Mouse (Mus musculus) MEL (cell line): ENCODE measurements around the gene Dlgap3. TPM values are rescaled to one million over a fixed set of nuclear protein-coding genes. Genes with fewer than 3 reads are reported as not detected.

Experiments
- DNase-seq: peaks from one replicate; pipeline ENCODE4 v3.0.0; 2011; ENCODE audit warnings: low read depth, low spot score
- H3K27ac ChIP-seq: 2 replicates; pipeline ENCODE4 v1.5.1; 2012; ENCODE audit warnings: low read depth, mild to moderate bottlenecking, control low read depth, low read length, moderate library complexity; ENCODE audit not compliant: control insufficient read depth
- H3K27me3 ChIP-seq, 2 experiments: fragments of 150-350 bp in 1 of 2; sonication (generic) in 1 of 2; 2 replicates each; pipeline ENCODE4 v1.6.1; 2012; ENCODE audit warnings: low read length in 2 of 2, mild to moderate bottlenecking in 2 of 2, improper control_type of control experiment in 1 of 2, moderate library complexity in 1 of 2; ENCODE audit not compliant: insufficient read depth in 2 of 2, control insufficient read depth in 1 of 2
- H3K36me3 ChIP-seq, 2 experiments: 2 replicates each; pipeline ENCODE4 v1.6.1; 2012 to 2014; ENCODE audit warnings: low read length in 2 of 2, improper control_type of control experiment in 1 of 2, inconsistent platforms in 1 of 2, mild to moderate bottlenecking in 1 of 2; ENCODE audit not compliant: insufficient read depth in 2 of 2, control insufficient read depth in 1 of 2
- H3K4me1 ChIP-seq, 2 experiments: fragments of 150-350 bp in 1 of 2; sonication (generic) in 1 of 2; 2 replicates each; pipeline ENCODE4 v1.6.1; 2012; ENCODE audit warnings: low read length in 2 of 2, improper control_type of control experiment in 1 of 2, mild to moderate bottlenecking in 1 of 2; ENCODE audit not compliant: insufficient read depth in 2 of 2, control insufficient read depth in 1 of 2
- H3K4me3 ChIP-seq, 2 experiments: fragments of 150-350 bp in 1 of 2; sonication (generic) in 1 of 2; 2 replicates each; pipeline ENCODE4 v1.5.1; 2012; ENCODE audit warnings: low read depth in 2 of 2, low read length in 2 of 2, mild to moderate bottlenecking in 2 of 2, moderate library complexity in 2 of 2, control low read depth in 1 of 2, improper control_type of control experiment in 1 of 2; ENCODE audit not compliant: control insufficient read depth in 1 of 2, insufficient read depth in 1 of 2
- H3K79me2 ChIP-seq: 2 replicates; pipeline ENCODE4 v1.6.1; 2012; ENCODE audit warnings: mild to moderate bottlenecking, low read length, moderate library complexity; ENCODE audit not compliant: control insufficient read depth, poor library complexity, insufficient read depth
- H3K9ac ChIP-seq: 2 replicates; pipeline ENCODE4 v1.6.1; 2012; ENCODE audit warnings: low read depth, mild to moderate bottlenecking, control low read depth, low read length, moderate library complexity; ENCODE audit not compliant: control insufficient read depth, poor library complexity, severe bottlenecking
- H3K9me3 ChIP-seq: fragments of 150-350 bp; sonication (generic); replicated peaks from 2 replicates; pipeline ENCODE4 v1.6.1; 2012; ENCODE audit warnings: mild to moderate bottlenecking, low read length, improper control_type of control experiment, moderate library complexity; ENCODE audit not compliant: insufficient read depth
- CHD1 ChIP-seq: IDR thresholded peaks from 2 replicates; pipeline ENCODE4 v1.6.1; 2012; ENCODE audit warnings: low read depth, mild to moderate bottlenecking, inconsistent platforms, low read length, improper control_type of control experiment
- CTCF ChIP-seq, 3 experiments: IDR thresholded peaks in 2 of 3; conservative IDR thresholded peaks in 1 of 3; 2 replicates each; pipeline ENCODE4 v1.5.1; 2011 to 2012; ENCODE audit warnings: low read length in 3 of 3, low read depth in 2 of 3, mild to moderate bottlenecking in 2 of 3, improper control_type of control experiment in 1 of 3, inconsistent platforms in 1 of 3, mixed read lengths in 1 of 3, moderate library complexity in 1 of 3; ENCODE audit not compliant: control insufficient read depth in 1 of 3, insufficient read depth in 1 of 3, poor library complexity in 1 of 3, severe bottlenecking in 1 of 3
- E2F4 ChIP-seq: IDR thresholded peaks from 2 replicates; pipeline ENCODE4 v1.6.1; 2011; ENCODE audit warnings: low read depth, low read length, improper control_type of control experiment, borderline replicate concordance
- EP300 ChIP-seq, 2 experiments: IDR thresholded peaks; 2 replicates each; pipeline ENCODE4 v1.6.1; 2011; ENCODE audit warnings: improper control_type of control experiment in 2 of 2, low read length in 2 of 2, low read depth in 1 of 2, mild to moderate bottlenecking in 1 of 2
- ETS1 ChIP-seq: IDR thresholded peaks from 2 replicates; pipeline ENCODE4 v1.6.1; 2012; ENCODE audit warnings: low read depth, mild to moderate bottlenecking, inconsistent platforms, low read length, improper control_type of control experiment, moderate library complexity
- JUND ChIP-seq: IDR thresholded peaks from 2 replicates; pipeline ENCODE4 v1.6.1; 2011; ENCODE audit warnings: low read depth, mild to moderate bottlenecking, improper control_type of control experiment, low read length
- MEF2A ChIP-seq: IDR thresholded peaks from 2 replicates; pipeline ENCODE4 v1.6.1; 2014; ENCODE audit warnings: low read depth, mild to moderate bottlenecking, inconsistent platforms, low read length, improper control_type of control experiment; ENCODE audit not compliant: poor library complexity, insufficient replicate concordance, severe bottlenecking; ENCODE audit errors: extremely low read depth
- MXI1 ChIP-seq: IDR thresholded peaks from 2 replicates; pipeline ENCODE4 v1.6.1; 2011; ENCODE audit warnings: mild to moderate bottlenecking, low read depth, low read length, improper control_type of control experiment
- MYC ChIP-seq: IDR thresholded peaks from 2 replicates; pipeline ENCODE4 v1.6.1; 2011; ENCODE audit warnings: low read depth, mild to moderate bottlenecking, low read length, improper control_type of control experiment, moderate library complexity
- NRF1 ChIP-seq: IDR thresholded peaks from 2 replicates; pipeline ENCODE4 v1.6.1; 2014; ENCODE audit warnings: low read depth, mild to moderate bottlenecking, inconsistent platforms, low read length, improper control_type of control experiment, moderate library complexity; ENCODE audit not compliant: poor library complexity, insufficient read depth, severe bottlenecking
- POLR2A ChIP-seq, 2 experiments: IDR thresholded peaks; 2 replicates each; pipeline ENCODE4 v1.6.1; 2011 to 2012; ENCODE audit warnings: low read length in 2 of 2, mild to moderate bottlenecking in 2 of 2, control low read depth in 1 of 2, improper control_type of control experiment in 1 of 2, low read depth in 1 of 2, moderate library complexity in 1 of 2; ENCODE audit not compliant: control insufficient read depth in 1 of 2, insufficient read depth in 1 of 2, poor library complexity in 1 of 2
- POLR2AphosphoS2 ChIP-seq: IDR thresholded peaks from 2 replicates; pipeline ENCODE4 v1.6.1; 2011; ENCODE audit warnings: low read length, improper control_type of control experiment
- POLR2AphosphoS5 ChIP-seq: IDR thresholded peaks from 2 replicates; pipeline ENCODE4 v1.6.1; 2012; ENCODE audit warnings: low read depth, borderline replicate concordance, mild to moderate bottlenecking, inconsistent platforms, low read length, moderate library complexity, mixed read lengths
- RAD21 ChIP-seq: IDR thresholded peaks from 2 replicates; pipeline ENCODE4 v1.6.1; 2011; ENCODE audit warnings: mild to moderate bottlenecking, low read depth, low read length, improper control_type of control experiment
- SIN3A ChIP-seq: IDR thresholded peaks from 2 replicates; pipeline ENCODE4 v1.6.1; 2012; ENCODE audit warnings: low read length, improper control_type of control experiment, inconsistent platforms
- UBTF ChIP-seq: IDR thresholded peaks from 2 replicates; pipeline ENCODE4 v1.6.1; 2012; ENCODE audit warnings: low read depth, mild to moderate bottlenecking, inconsistent platforms, low read length, improper control_type of control experiment, moderate library complexity, borderline replicate concordance; ENCODE audit not compliant: insufficient read depth
- ZKSCAN1 ChIP-seq: IDR thresholded peaks from 2 replicates; pipeline ENCODE4 v1.6.1; 2012; ENCODE audit warnings: low read depth, mild to moderate bottlenecking, inconsistent platforms, low read length, improper control_type of control experiment, moderate library complexity
- polyA plus RNA-seq, 2 experiments: library from polyadenylated mRNA; stranded (reverse) in 1 of 2; unstranded in 1 of 2; fragments of >175 nt in 1 of 2; fragments of >200 nt in 1 of 2; gene quantifications; 2 replicates each; pipeline versions ENCODE4 v1.2.1 to v1.2.4; 2012; ENCODE audit warnings: low replicate concordance in 2 of 2, low read depth in 1 of 2; ENCODE audit not compliant: insufficient read length in 2 of 2, insufficient read depth in 1 of 2, missing spikeins in 1 of 2
- total RNA-seq: library from RNA; depleted of rRNA; stranded (reverse); fragments of 300-350 nt; gene quantifications from 2 replicates; pipeline ENCODE4 v1.2.3, GENCODE M21; 2012

Gene Dlgap3
- total and polyA plus RNA-seq, 3 experiments, result not detected

DNA sequence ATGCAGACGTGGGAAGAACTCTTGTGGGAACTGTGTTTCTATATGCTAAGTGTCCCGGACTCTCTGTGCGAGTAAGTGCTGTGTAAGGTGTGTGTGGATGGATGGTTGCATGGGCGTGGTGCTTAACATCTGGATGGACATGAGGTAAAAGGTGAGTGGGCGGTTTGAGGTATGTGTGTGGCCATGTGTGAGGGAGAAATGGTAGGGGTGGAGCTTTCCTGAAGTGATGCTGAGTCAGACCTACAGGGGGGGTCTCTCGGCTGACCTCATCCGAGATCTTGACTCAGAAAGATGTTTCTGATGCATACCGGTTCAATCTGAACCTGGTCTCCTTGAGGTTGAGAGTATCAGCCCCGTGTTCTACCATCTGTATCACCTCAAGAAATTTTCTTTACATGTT, 12.0 kb downstream of the Dlgap3 start:
- no peak for DNase-seq
- Histone ChIP-seq H3K36me3 (no peaks in the 10 kb centered on the region), H3K4me1 (no peaks in the 10 kb centered on the region), H3K9me3 (no peaks in the 10 kb centered on the region), H3K27me3 (no peaks in the 10 kb centered on the region), H3K9ac (no peak overlapping the region), H3K27ac (no peak overlapping the region), H3K4me3 (no peak overlapping the region), H3K79me2 (no peaks in the 10 kb centered on the region)
- no peak for TF ChIP-seq JUND
- TF ChIP-seq SIN3A, result no peak
- no peak for TF ChIP-seq UBTF
- TF ChIP-seq EP300 (IDR thresholded peaks at IDR 0.05; ENCODE audit: low read depth in 1 of 2, low read length in 2 of 2), result no peak
- no peak for TF ChIP-seq NRF1
- no peak for TF ChIP-seq ZKSCAN1

DNA sequence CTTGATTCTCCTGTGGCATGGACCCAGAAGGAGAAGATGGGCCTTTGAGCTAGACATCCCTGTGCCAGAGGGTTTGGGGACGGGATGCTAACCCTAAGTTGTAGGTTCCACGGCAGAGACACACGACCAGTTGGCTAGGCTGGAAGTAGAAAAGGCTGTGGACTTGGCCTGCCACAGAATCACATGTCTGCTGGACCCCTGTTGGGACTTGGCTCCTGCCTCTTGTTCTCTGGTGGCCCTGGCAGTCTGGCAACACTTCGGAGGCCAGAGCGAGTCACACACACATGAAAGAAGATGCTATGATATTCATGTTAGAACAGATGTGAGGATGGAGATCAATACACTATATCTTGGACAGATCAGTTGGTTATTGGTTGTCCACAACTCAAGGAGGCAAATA, 14.9 kb downstream of the Dlgap3 start:
- Histone ChIP-seq H3K9me3 (no peaks in the 10 kb centered on the region), H3K4me1 (no peaks in the 10 kb centered on the region), H3K79me2 (no peaks in the 10 kb centered on the region), H3K36me3 (no peaks in the 10 kb centered on the region), H3K27me3 (no peaks in the 10 kb centered on the region), H3K9ac (no peak overlapping the region), H3K27ac (no peak overlapping the region), H3K4me3 (no peak overlapping the region)
- no peak for TF ChIP-seq POLR2AphosphoS5
- no peak for TF ChIP-seq POLR2A (IDR thresholded peaks at IDR 0.05; ENCODE audit: control insufficient read depth in 1 of 2, insufficient read depth in 1 of 2, low read depth in 1 of 2, low read length in 2 of 2, poor library complexity in 1 of 2)
- no peak for TF ChIP-seq MYC
- TF ChIP-seq JUND, result no peak
- no peak for TF ChIP-seq ETS1
- TF ChIP-seq CHD1, result no peak
- no peak for TF ChIP-seq CTCF (IDR thresholded peaks at IDR 0.05 in 2 of 3, conservative IDR thresholded peaks at IDR 0.05 in 1 of 3; ENCODE audit: control insufficient read depth in 1 of 3, insufficient read depth in 1 of 3, low read depth in 2 of 3, low read length in 3 of 3, poor library complexity in 1 of 3, severe bottlenecking in 1 of 3)
- no peak for TF ChIP-seq E2F4
- no peak for TF ChIP-seq POLR2AphosphoS2
- TF ChIP-seq RAD21, result no peak
- no peak for TF ChIP-seq MEF2A
- no peak for TF ChIP-seq MXI1
- no peak for DNase-seq
